Mouse (Mus musculus) liver (tissue): ENCODE measurements around the gene Selenok.
A peak's percentile ranks its signal among the peaks of the same experiment; 100 is the strongest.

ENCODE experiments used
- DNase-seq: peaks from one replicate; pipeline ENCODE4 v3.0.0-alpha.2; 2020; ENCODE audit warnings: mixed read lengths

Gene Selenok

GRCm38 (mm10) chr14:29996000-29996751, 28.1 kb downstream of the Selenok start:
- DNase-seq: no peak

- DNase-seq: no peak
Measured at GRCm38 (mm10) chr14:29997345-29997744, 29.2 kb downstream of the Selenok start.

- DNase-seq: no peak
Measured at GRCm38 (mm10) chr14:29998747-29999474, 30.8 kb downstream of the Selenok start.

- no peak for DNase-seq
Measured at GRCm38 (mm10) chr14:29999475-29999811, 31.3 kb downstream of the Selenok start.

- DNase-seq: peak; percentile 44
Measured at GRCm38 (mm10) chr14:30008733-30009575, 40.8 kb downstream of the Selenok start, which contains the start of the genes Il17rb and Chdh. Il17rb (minus strand) TSS chr14:30008896. Chdh (plus strand) TSS chr14:30009023.

- DNase-seq: no peak
Measured at GRCm38 (mm10) chr14:30009864-30010560, 41.9 kb downstream of the Selenok start.

- no peak for DNase-seq
Measured at GRCm38 (mm10) chr14:30011886-30012560, 43.9 kb downstream of the Selenok start.

- DNase-seq: no peak
Measured at GRCm38 (mm10) chr14:30014487-30014886, 46.4 kb downstream of the Selenok start.

- no peak for DNase-seq
Measured at GRCm38 (mm10) chr14:30015008-30015407, 46.9 kb downstream of the Selenok start.

GRCm38 (mm10) chr14:30016666-30017065, 48.6 kb downstream of the Selenok start:
- no peak for DNase-seq

- no peak for DNase-seq
Measured at GRCm38 (mm10) chr14:30017794-30018462, 49.8 kb downstream of the Selenok start.

- DNase-seq: no peak
Measured at GRCm38 (mm10) chr14:30018463-30018801, 50.3 kb downstream of the Selenok start.

- DNase-seq: no peak
Measured at GRCm38 (mm10) chr14:30018846-30019245, 50.7 kb downstream of the Selenok start.

- no peak for DNase-seq
Measured at GRCm38 (mm10) chr14:30019375-30019774, 51.3 kb downstream of the Selenok start.

- DNase-seq: no peak
Measured at GRCm38 (mm10) chr14:30019792-30020575, 51.9 kb downstream of the Selenok start.

- no peak for DNase-seq
Measured at GRCm38 (mm10) chr14:30022471-30022870, 54.4 kb downstream of the Selenok start.

GRCm38 (mm10) chr14:30024387-30024786, 56.3 kb downstream of the Selenok start:
- no peak for DNase-seq
